Mouse (Mus musculus): ENCODE measurements around the gene Slc37a4.
"Not testable (repeated sequence)": the region's sequence is repeated elsewhere in the genome, so short reads cannot be mapped to it uniquely, and the experiment has no call there.

- not testable (repeated sequence) for TF ChIP-seq CTCF, EP300 (IDR thresholded peaks at IDR 0.05; ENCODE audit: low read depth)
Observed at GRCm38 (mm10) chr9:44361931-44362330, 34.7 kb upstream of the Slc37a4 start.

All from heart, postnatal 0 days (tissue).